Mouse (Mus musculus): Measurements from ENCODE around the gene Gm45902. TPM values are rescaled to one million over a fixed set of nuclear protein-coding genes. Genes with fewer than 3 reads are reported as not detected.
A peak's percentile ranks its signal among the peaks of the same experiment; 100 is the strongest.

Gene Gm45902
- polyA plus RNA-seq (2012; rRNA removed): 3.9 and 4.1 TPM in 2 replicates

GRCm38 (mm10) chr2:3512552-3513454, at the start of gene Gm45902, which contains the start of the genes Hspa14 and Cdnf:
TSS of gene Gm45902 (minus strand) at chr2:3512790.
TSS of gene Hspa14 (minus strand) at chr2:3512814.
TSS of gene Cdnf (plus strand) at chr2:3513030.
- DNase-seq: peak; percentile 97 to 99
- Histone ChIP-seq H3K4me3 (replicated peaks; ENCODE audit: insufficient read depth, low read depth, low read length) (peak within 1 kb of the TSS; percentile 76), H3K27ac (ENCODE audit: insufficient read depth, low read length) (peak within 1 kb of the TSS; percentile 82), H3K27me3 (ENCODE audit: control insufficient read depth, insufficient read depth, low read length) (no peaks in the 10 kb centered on the region), H3K4me1 (ENCODE audit: control insufficient read depth, insufficient read depth, low read length) (no peaks in the 10 kb centered on the region; the same call in none of the 2 replicates)
- peak; percentile 42; the same call in 1 of the 2 replicates for TF ChIP-seq POLR2A (IDR thresholded peaks at IDR 0.05; ENCODE audit: borderline replicate concordance, insufficient read depth, low read length)
- no peak for TF ChIP-seq CTCF (IDR thresholded peaks at IDR 0.05; ENCODE audit: borderline replicate concordance, insufficient read depth, low read depth, low read length)
- under 1% methylated on average over 60 of the region's 60 CpGs for WGBS

GRCm38 (mm10) chr2:3546588-3546987, 34.0 kb upstream of the Gm45902 start:
- H3K27ac ChIP-seq (ENCODE audit: insufficient read depth, low read length): no peak overlapping the region
- H3K4me1 ChIP-seq (ENCODE audit: control insufficient read depth, insufficient read depth, low read length): peaks cover 4% of the 10 kb centered on the region; the same call in 1 of the 2 replicates
- H3K27me3 ChIP-seq (ENCODE audit: control insufficient read depth, insufficient read depth, low read length): no peaks in the 10 kb centered on the region
- DNase-seq: peak; percentile 66 to 72
- H3K4me3 ChIP-seq (replicated peaks; ENCODE audit: insufficient read depth, low read depth, low read length): no peak overlapping the region
- WGBS: 7% methylated on average over 4 of the region's 4 CpGs
- TF ChIP-seq POLR2A (IDR thresholded peaks at IDR 0.05; ENCODE audit: borderline replicate concordance, insufficient read depth, low read length) (no peak), CTCF (IDR thresholded peaks at IDR 0.05; ENCODE audit: borderline replicate concordance, insufficient read depth, low read depth, low read length) (peak; percentile 92)

GRCm38 (mm10) chr2:3546055-3546454, 33.5 kb upstream of the Gm45902 start:
- H3K4me3 ChIP-seq (replicated peaks; ENCODE audit: insufficient read depth, low read depth, low read length): no peak overlapping the region
- 70% methylated on average over 2 of the region's 2 CpGs for WGBS
- H3K4me1 ChIP-seq (ENCODE audit: control insufficient read depth, insufficient read depth, low read length): peaks cover 4% of the 10 kb centered on the region; the same call in 1 of the 2 replicates
- no peaks in the 10 kb centered on the region for H3K27me3 ChIP-seq (ENCODE audit: control insufficient read depth, insufficient read depth, low read length)
- no peak for DNase-seq
- no peak overlapping the region for H3K27ac ChIP-seq (ENCODE audit: insufficient read depth, low read length)
- TF ChIP-seq POLR2A (IDR thresholded peaks at IDR 0.05; ENCODE audit: borderline replicate concordance, insufficient read depth, low read length) (no peak), CTCF (IDR thresholded peaks at IDR 0.05; ENCODE audit: borderline replicate concordance, insufficient read depth, low read depth, low read length) (no peak)

GRCm38 (mm10) chr2:3541307-3542079, 28.9 kb upstream of the Gm45902 start:
- DNase-seq: no peak
- 79% methylated on average over 9 of the region's 9 CpGs for WGBS
- no peak for TF ChIP-seq POLR2A (IDR thresholded peaks at IDR 0.05; ENCODE audit: borderline replicate concordance, insufficient read depth, low read length)
- TF ChIP-seq CTCF (IDR thresholded peaks at IDR 0.05; ENCODE audit: borderline replicate concordance, insufficient read depth, low read depth, low read length): no peak
- no peak overlapping the region for H3K4me3 ChIP-seq (replicated peaks; ENCODE audit: insufficient read depth, low read depth, low read length)
- no peak overlapping the region for H3K27ac ChIP-seq (ENCODE audit: insufficient read depth, low read length)
- no peaks in the 10 kb centered on the region for H3K27me3 ChIP-seq (ENCODE audit: control insufficient read depth, insufficient read depth, low read length)
- peaks cover 4% of the 10 kb centered on the region; the same call in 1 of the 2 replicates for H3K4me1 ChIP-seq (ENCODE audit: control insufficient read depth, insufficient read depth, low read length)

GRCm38 (mm10) chr2:3526288-3526687, 13.7 kb upstream of the Gm45902 start:
- no peaks in the 10 kb centered on the region for H3K4me1 ChIP-seq (ENCODE audit: control insufficient read depth, insufficient read depth, low read length)
- no peak overlapping the region for H3K27ac ChIP-seq (ENCODE audit: insufficient read depth, low read length)
- no peaks in the 10 kb centered on the region for H3K27me3 ChIP-seq (ENCODE audit: control insufficient read depth, insufficient read depth, low read length)
- TF ChIP-seq CTCF (IDR thresholded peaks at IDR 0.05; ENCODE audit: borderline replicate concordance, insufficient read depth, low read depth, low read length) (no peak), POLR2A (IDR thresholded peaks at IDR 0.05; ENCODE audit: borderline replicate concordance, insufficient read depth, low read length) (no peak)
- 81% methylated on average over 6 of the region's 6 CpGs for WGBS
- H3K4me3 ChIP-seq (replicated peaks; ENCODE audit: insufficient read depth, low read depth, low read length): no peak overlapping the region
- DNase-seq: no peak

GRCm38 (mm10) chr2:3522558-3522957, 10.0 kb upstream of the Gm45902 start:
- no peak overlapping the region for H3K27ac ChIP-seq (ENCODE audit: insufficient read depth, low read length)
- WGBS: 83% methylated on average over 4 of the region's 4 CpGs
- no peaks in the 10 kb centered on the region for H3K27me3 ChIP-seq (ENCODE audit: control insufficient read depth, insufficient read depth, low read length)
- H3K4me1 ChIP-seq (ENCODE audit: control insufficient read depth, insufficient read depth, low read length): no peaks in the 10 kb centered on the region
- no peak overlapping the region for H3K4me3 ChIP-seq (replicated peaks; ENCODE audit: insufficient read depth, low read depth, low read length)
- TF ChIP-seq CTCF (IDR thresholded peaks at IDR 0.05; ENCODE audit: borderline replicate concordance, insufficient read depth, low read depth, low read length): no peak
- no peak for TF ChIP-seq POLR2A (IDR thresholded peaks at IDR 0.05; ENCODE audit: borderline replicate concordance, insufficient read depth, low read length)
- no peak for DNase-seq

- WGBS: under 1% methylated on average over 15 of the region's 15 CpGs
Measured at GRCm38 (mm10) chr2:3512076-3512475, 514 bp downstream of the Gm45902 start.

More at GRCm38 (mm10) chr2:3512076-3512475, 514 bp downstream of the Gm45902 start:
- H3K27me3 ChIP-seq (ENCODE audit: control insufficient read depth, insufficient read depth, low read length): no peaks in the 10 kb centered on the region
- no peak for DNase-seq
- TF ChIP-seq CTCF (IDR thresholded peaks at IDR 0.05; ENCODE audit: borderline replicate concordance, insufficient read depth, low read depth, low read length) (no peak), POLR2A (IDR thresholded peaks at IDR 0.05; ENCODE audit: borderline replicate concordance, insufficient read depth, low read length) (no peak)
- H3K4me3 ChIP-seq (replicated peaks; ENCODE audit: insufficient read depth, low read depth, low read length): peak overlapping the region; percentile 76
- no peaks in the 10 kb centered on the region; the same call in none of the 2 replicates for H3K4me1 ChIP-seq (ENCODE audit: control insufficient read depth, insufficient read depth, low read length)
- 0 out of 2 replicates have a peak overlapping the region, but pooled peaks have one; percentile 17 for H3K27ac ChIP-seq (ENCODE audit: insufficient read depth, low read length)

Measured in cerebellum, adult 2 months (tissue).